Mouse (Mus musculus): ENCODE data around the gene Slf2. TPM values are rescaled to one million over a fixed set of nuclear protein-coding genes. Genes with fewer than 3 reads are reported as not detected.

Slf2 gene
- polyA plus RNA-seq, 1 experiment from 2014 or later = 27.1 TPM

- Histone ChIP-seq H3K27me3 (ENCODE audit: control insufficient read depth, insufficient read depth, low read depth, low read length) (no peaks in the 10 kb centered on the region), H3K36me3 (ENCODE audit: control insufficient read depth, insufficient read depth, low read length) (peaks cover 12% of the 10 kb centered on the region), H3K4me1 (replicated peaks; ENCODE audit: control insufficient read depth, insufficient read depth, low read length) (peaks cover 13% of the 10 kb centered on the region), H3K27ac (ENCODE audit: low read length) (no peak overlapping the region), H3K9me3 (ENCODE audit: control insufficient read depth, low read length) (no peaks in the 10 kb centered on the region), H3K4me3 (ENCODE audit: low read length) (no peak overlapping the region), H3K4me2 (ENCODE audit: low read depth, low read length) (no peak overlapping the region), H3K9ac (ENCODE audit: low read length) (no peak overlapping the region)
- WGBS = 40% methylated on average over 5 of the region's 5 CpGs
- no peak for ATAC-seq (ENCODE audit: low read depth)
Measured at GRCm38 (mm10) chr19:44985159-44985988, 54.4 kb downstream of the Slf2 start.

- no peak overlapping the region for H3K4me2 ChIP-seq (ENCODE audit: low read depth, low read length)
Measured at GRCm38 (mm10) chr19:44987004-44987403, 56.1 kb downstream of the Slf2 start.

GRCm38 (mm10) chr19:44987851-44988250, 56.9 kb downstream of the Slf2 start:
- Histone ChIP-seq H3K36me3 (ENCODE audit: control insufficient read depth, insufficient read depth, low read length) (no peaks in the 10 kb centered on the region), H3K4me3 (ENCODE audit: low read length) (no peak overlapping the region), H3K9ac (ENCODE audit: low read length) (no peak overlapping the region), H3K27ac (ENCODE audit: low read length) (no peak overlapping the region), H3K27me3 (ENCODE audit: control insufficient read depth, insufficient read depth, low read depth, low read length) (no peaks in the 10 kb centered on the region), H3K4me2 (ENCODE audit: low read depth, low read length) (no peak overlapping the region), H3K9me3 (ENCODE audit: control insufficient read depth, low read length) (no peaks in the 10 kb centered on the region), H3K4me1 (replicated peaks; ENCODE audit: control insufficient read depth, insufficient read depth, low read length) (peaks cover 23% of the 10 kb centered on the region)
- 49% methylated on average over 6 of the region's 6 CpGs for WGBS
- ATAC-seq (ENCODE audit: low read depth) = no peak

More at GRCm38 (mm10) chr19:44987004-44987403, 56.1 kb downstream of the Slf2 start:
- peaks cover under 1% of the 10 kb centered on the region; the same call in 1 of the 2 replicates for H3K36me3 ChIP-seq (ENCODE audit: control insufficient read depth, insufficient read depth, low read length)
- H3K9ac ChIP-seq (ENCODE audit: low read length) = no peak overlapping the region
- no peak for ATAC-seq (ENCODE audit: low read depth)
- no peaks in the 10 kb centered on the region for H3K9me3 ChIP-seq (ENCODE audit: control insufficient read depth, low read length)
- H3K27ac ChIP-seq (ENCODE audit: low read length) = no peak overlapping the region
- H3K4me3 ChIP-seq (ENCODE audit: low read length) = no peak overlapping the region
- H3K27me3 ChIP-seq (ENCODE audit: control insufficient read depth, insufficient read depth, low read depth, low read length) = no peaks in the 10 kb centered on the region
- 63% methylated on average over 6 of the region's 6 CpGs for WGBS
- H3K4me1 ChIP-seq (replicated peaks; ENCODE audit: control insufficient read depth, insufficient read depth, low read length) = peaks cover 18% of the 10 kb centered on the region

- no peaks in the 10 kb centered on the region for H3K27me3 ChIP-seq (ENCODE audit: control insufficient read depth, insufficient read depth, low read depth, low read length)
- no peak overlapping the region for H3K27ac ChIP-seq (ENCODE audit: low read length)
- peaks cover 23% of the 10 kb centered on the region for H3K4me1 ChIP-seq (replicated peaks; ENCODE audit: control insufficient read depth, insufficient read depth, low read length)
- peak overlapping the region; percentile 77; the same call in 1 of the 2 replicates for H3K9ac ChIP-seq (ENCODE audit: low read length)
- WGBS = 22% methylated on average over 9 of the region's 9 CpGs
- no peaks in the 10 kb centered on the region for H3K36me3 ChIP-seq (ENCODE audit: control insufficient read depth, insufficient read depth, low read length)
- H3K9me3 ChIP-seq (ENCODE audit: control insufficient read depth, low read length) = no peaks in the 10 kb centered on the region
- H3K4me3 ChIP-seq (ENCODE audit: low read length) = peak overlapping the region; percentile 69
- no peak for ATAC-seq (ENCODE audit: low read depth)
- H3K4me2 ChIP-seq (ENCODE audit: low read depth, low read length) = peak overlapping the region; percentile 100
Measured at GRCm38 (mm10) chr19:44988321-44988720, 57.4 kb downstream of the Slf2 start.

GRCm38 (mm10) chr19:44988831-44989566, 58.0 kb downstream of the Slf2 start, which contains the start of gene Sema4g:
TSS of gene Sema4g (plus strand) at chr19:44989101.
- H3K9me3 ChIP-seq (ENCODE audit: control insufficient read depth, low read length) = no peaks in the 10 kb centered on the region
- no peak within 1 kb of the TSS for H3K27ac ChIP-seq (ENCODE audit: low read length)
- peaks cover 23% of the 10 kb centered on the region for H3K4me1 ChIP-seq (replicated peaks; ENCODE audit: control insufficient read depth, insufficient read depth, low read length)
- H3K27me3 ChIP-seq (ENCODE audit: control insufficient read depth, insufficient read depth, low read depth, low read length) = no peaks in the 10 kb centered on the region
- WGBS = under 1% methylated on average over 41 of the region's 58 CpGs
- H3K4me3 ChIP-seq (ENCODE audit: low read length) = peak within 1 kb of the TSS; percentile 69
- ATAC-seq (ENCODE audit: low read depth) = peak; percentile 75
- H3K9ac ChIP-seq (ENCODE audit: low read length) = peak within 1 kb of the TSS; percentile 77
- H3K4me2 ChIP-seq (ENCODE audit: low read depth, low read length) = peak within 1 kb of the TSS; percentile 100
- H3K36me3 ChIP-seq (ENCODE audit: control insufficient read depth, insufficient read depth, low read length) = no peaks in the 10 kb centered on the region

- H3K27ac ChIP-seq (ENCODE audit: low read length) = no peak overlapping the region
- H3K36me3 ChIP-seq (ENCODE audit: control insufficient read depth, insufficient read depth, low read length) = no peaks in the 10 kb centered on the region
- H3K9ac ChIP-seq (ENCODE audit: low read length) = peak overlapping the region; percentile 77
- H3K9me3 ChIP-seq (ENCODE audit: control insufficient read depth, low read length) = no peaks in the 10 kb centered on the region
- WGBS = 8% methylated on average over 22 of the region's 22 CpGs
- peak overlapping the region; percentile 100 for H3K4me2 ChIP-seq (ENCODE audit: low read depth, low read length)
- 0 out of 2 replicates have a peak, but pooled peaks have one; percentile 20 for ATAC-seq (ENCODE audit: low read depth)
- peak overlapping the region; percentile 69 for H3K4me3 ChIP-seq (ENCODE audit: low read length)
- H3K27me3 ChIP-seq (ENCODE audit: control insufficient read depth, insufficient read depth, low read depth, low read length) = no peaks in the 10 kb centered on the region
- H3K4me1 ChIP-seq (replicated peaks; ENCODE audit: control insufficient read depth, insufficient read depth, low read length) = peaks cover 23% of the 10 kb centered on the region
Measured at GRCm38 (mm10) chr19:44989567-44990495, 58.9 kb downstream of the Slf2 start.

- WGBS = 53% methylated on average over 8 of the region's 8 CpGs
- Histone ChIP-seq H3K9ac (ENCODE audit: low read length) (no peak overlapping the region), H3K4me3 (ENCODE audit: low read length) (no peak overlapping the region)
Measured at GRCm38 (mm10) chr19:44991031-44991430, 60.1 kb downstream of the Slf2 start.

GRCm38 (mm10) chr19:44992246-44992645, 61.3 kb downstream of the Slf2 start:
- Histone ChIP-seq H3K9me3 (ENCODE audit: control insufficient read depth, low read length) (no peaks in the 10 kb centered on the region), H3K4me3 (ENCODE audit: low read length) (no peak overlapping the region), H3K27me3 (ENCODE audit: control insufficient read depth, insufficient read depth, low read depth, low read length) (no peaks in the 10 kb centered on the region), H3K27ac (ENCODE audit: low read length) (no peak overlapping the region), H3K4me1 (replicated peaks; ENCODE audit: control insufficient read depth, insufficient read depth, low read length) (peaks cover 23% of the 10 kb centered on the region), H3K36me3 (ENCODE audit: control insufficient read depth, insufficient read depth, low read length) (no peaks in the 10 kb centered on the region), H3K9ac (ENCODE audit: low read length) (no peak overlapping the region), H3K4me2 (ENCODE audit: low read depth, low read length) (no peak overlapping the region)
- WGBS = 44% methylated on average over 7 of the region's 7 CpGs
- ATAC-seq (ENCODE audit: low read depth) = no peak

More at GRCm38 (mm10) chr19:44991031-44991430, 60.1 kb downstream of the Slf2 start:
- Histone ChIP-seq H3K4me2 (ENCODE audit: low read depth, low read length) (no peak overlapping the region), H3K9me3 (ENCODE audit: control insufficient read depth, low read length) (no peaks in the 10 kb centered on the region), H3K36me3 (ENCODE audit: control insufficient read depth, insufficient read depth, low read length) (no peaks in the 10 kb centered on the region), H3K4me1 (replicated peaks; ENCODE audit: control insufficient read depth, insufficient read depth, low read length) (peaks cover 23% of the 10 kb centered on the region), H3K27me3 (ENCODE audit: control insufficient read depth, insufficient read depth, low read depth, low read length) (no peaks in the 10 kb centered on the region), H3K27ac (ENCODE audit: low read length) (no peak overlapping the region)
- ATAC-seq (ENCODE audit: low read depth) = 0 out of 2 replicates have a peak, but pooled peaks have one; percentile 5

Data from lung, embryonic 16.5 days (tissue).